Mouse (Mus musculus) spleen, adult 2 months (tissue): ENCODE measurements around the gene Gm48551.

Source experiments
- CTCF ChIP-seq: fragments of 200-500 bp; IDR thresholded peaks from 2 replicates; pipeline ENCODE4 v1.5.1; 2011; ENCODE audit warnings: mild to moderate bottlenecking, inconsistent platforms; ENCODE audit not compliant: insufficient read depth, insufficient read length, insufficient replicate concordance; ENCODE audit errors: extremely low read depth
- POLR2A ChIP-seq: fragments of 200-500 bp; IDR thresholded peaks from 2 replicates; pipeline ENCODE4 v1.6.1; 2011; ENCODE audit warnings: low read depth, low read length, inconsistent platforms

DNA sequence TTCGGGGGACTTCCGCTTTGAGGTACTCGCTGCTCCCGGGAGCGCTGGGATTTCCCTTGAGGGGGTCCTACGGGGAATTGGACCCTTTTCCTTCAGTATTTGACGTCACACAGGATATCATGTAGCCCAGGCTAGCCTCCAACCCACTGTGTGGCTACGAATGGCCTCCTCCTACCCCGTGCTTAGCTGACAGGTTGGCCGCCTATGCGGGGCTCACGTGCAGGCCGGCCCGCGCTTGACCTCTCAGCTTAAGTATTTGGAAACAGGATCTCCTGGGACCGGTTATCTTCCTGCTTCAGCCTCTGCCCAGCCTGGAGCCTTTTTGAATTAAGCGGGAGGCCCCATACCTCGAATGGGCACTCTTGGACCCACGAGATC is 328 bp downstream of the Gm48551 start:
- TF ChIP-seq POLR2A (no peak), CTCF (no peak)
